Mouse (Mus musculus) kidney, postnatal 36 days (tissue): ENCODE results near the gene Tmem120b.
A peak's percentile ranks its signal among the peaks of the same experiment; 100 is the strongest.
"Not testable (repeated sequence)": the region's sequence is repeated elsewhere in the genome, so short reads cannot be mapped to it uniquely, and the experiment has no call there.

Source experiments
- DNase-seq, 2 experiments: peaks; one replicate each; pipeline ENCODE4 v3.0.0; 2021 to 2022; ENCODE audit warnings: mixed read lengths in 2 of 2

The Tmem120b gene

GRCm38 (mm10) chr5:123057366-123058250 is 10.6 kb upstream of the Tmem120b start:
- DNase-seq, result peak; percentile 99

GRCm38 (mm10) chr5:123058251-123059102 is 9.7 kb upstream of the Tmem120b start:
- DNase-seq, result no peak

DNA sequence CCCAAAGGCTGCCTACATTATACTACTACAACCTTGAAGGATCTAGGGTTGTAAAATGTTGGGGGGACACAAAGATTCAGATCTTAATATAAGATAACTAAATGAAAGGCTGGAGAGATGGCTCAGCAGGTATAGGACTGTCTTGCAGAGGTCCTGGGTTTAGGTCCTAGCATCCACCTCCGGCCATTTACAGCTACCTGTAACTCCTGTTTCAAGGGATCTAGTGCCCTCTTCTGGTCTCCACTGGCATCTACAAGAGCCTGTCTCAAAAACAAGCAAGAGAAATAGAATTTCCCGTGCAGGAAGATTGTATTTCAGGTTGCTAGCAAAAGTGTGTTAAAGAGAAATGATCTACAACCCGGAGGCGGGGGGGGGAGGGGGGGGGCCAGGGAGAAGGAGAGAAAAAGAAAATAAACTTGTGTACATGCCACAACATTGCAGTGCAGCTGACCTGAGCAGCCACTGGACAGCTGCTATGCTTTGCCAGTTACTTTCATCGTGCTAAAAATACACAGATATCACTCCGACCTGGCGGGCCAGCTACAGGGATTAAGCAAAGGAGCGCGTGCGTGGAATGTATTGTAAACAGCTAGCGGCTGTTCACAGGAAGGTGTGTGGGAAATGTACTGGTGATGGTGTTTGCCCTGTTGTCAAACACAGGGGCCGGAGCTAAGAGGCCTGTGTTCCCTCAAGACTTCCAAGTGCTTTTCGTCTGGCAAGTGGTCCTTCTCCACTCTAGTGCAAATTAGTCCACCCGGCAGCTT is 8.3 kb upstream of the Tmem120b start:
- DNase-seq, result peak; percentile 68 to 75

DNA sequence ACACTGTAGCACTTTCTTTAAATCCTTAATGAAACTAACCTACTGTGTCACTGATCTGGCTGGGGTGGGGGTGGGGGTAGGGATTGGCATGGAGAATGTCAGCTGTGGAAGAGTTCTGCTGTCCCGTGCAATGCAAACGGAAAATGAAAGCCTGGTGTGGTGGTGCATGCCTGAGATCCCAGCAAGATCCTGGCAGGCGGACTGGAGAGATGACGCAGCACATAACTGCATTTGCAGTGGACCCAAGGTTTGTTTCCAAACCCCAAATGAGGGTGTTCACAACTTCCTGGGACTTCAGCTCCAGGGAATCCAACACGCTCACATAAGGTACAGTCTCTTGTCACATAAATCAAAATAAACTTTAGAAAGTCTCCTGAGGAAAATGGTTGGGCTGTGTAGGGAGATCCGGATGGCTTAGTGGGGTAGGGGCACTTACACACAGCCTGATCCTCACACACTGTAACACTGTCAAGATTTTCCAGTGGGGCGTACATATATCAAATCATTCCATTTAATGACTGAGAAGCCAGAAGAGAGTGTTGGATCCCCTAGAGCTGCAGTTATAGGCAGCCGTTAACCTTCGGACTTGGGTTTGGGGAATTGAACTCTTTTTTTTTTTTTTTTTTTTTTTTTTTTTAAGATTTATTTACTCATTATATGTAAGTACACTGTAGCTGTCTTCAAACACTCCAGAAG is 7.4 kb upstream of the Tmem120b start:
- DNase-seq, result peak; percentile 27 to 36

GRCm38 (mm10) chr5:123061402-123061749 is 6.8 kb upstream of the Tmem120b start:
- not testable (repeated sequence) for DNase-seq

DNA sequence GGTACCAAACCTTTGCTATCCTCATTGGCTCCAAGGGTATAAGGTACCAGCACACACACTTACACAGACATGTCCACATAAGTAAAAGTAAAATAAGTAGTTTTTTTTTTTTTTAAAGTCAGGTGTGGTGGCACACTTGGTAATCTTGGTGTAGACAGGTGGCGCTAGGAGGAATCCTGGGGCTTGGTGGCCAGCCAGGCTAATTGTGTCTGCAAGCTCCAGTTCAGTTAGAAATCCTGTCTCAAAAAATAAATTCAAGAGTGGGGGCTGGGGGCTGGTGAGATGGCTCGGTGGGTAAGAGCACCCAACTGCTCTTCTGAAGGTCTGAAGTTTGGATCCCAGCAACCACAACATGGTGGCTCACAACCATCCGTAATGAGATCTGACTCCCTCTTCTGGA is 5.1 kb upstream of the Tmem120b start:
- DNase-seq, result no peak

GRCm38 (mm10) chr5:123064207-123064606 is 4.0 kb upstream of the Tmem120b start:
- peak; percentile 71 to 83 for DNase-seq

GRCm38 (mm10) chr5:123067395-123067995 is 720 bp upstream of the Tmem120b start:
- peak in 1 of 2 experiments; percentile 44 for DNase-seq

DNA sequence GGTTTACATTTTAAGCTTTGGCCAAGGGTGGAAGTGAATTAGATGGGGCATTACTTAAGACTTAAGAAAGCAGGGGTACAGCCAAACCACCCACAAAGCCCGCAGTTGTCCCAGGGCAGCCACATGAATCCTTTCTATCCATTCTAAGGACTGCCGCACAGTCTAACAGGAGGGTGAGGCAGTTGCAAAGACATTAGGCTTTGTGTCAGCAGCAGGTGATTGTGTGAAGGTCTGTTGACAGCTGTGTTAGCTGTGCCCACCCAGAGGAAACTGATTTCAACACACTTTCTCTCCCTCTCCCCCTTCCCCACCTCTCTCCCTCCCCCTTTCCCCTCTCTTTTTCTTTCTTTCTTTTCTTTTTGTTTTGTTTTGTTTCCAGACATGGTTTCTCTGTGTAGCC is 499 bp downstream of the Tmem120b start:
- DNase-seq, result no peak

DNA sequence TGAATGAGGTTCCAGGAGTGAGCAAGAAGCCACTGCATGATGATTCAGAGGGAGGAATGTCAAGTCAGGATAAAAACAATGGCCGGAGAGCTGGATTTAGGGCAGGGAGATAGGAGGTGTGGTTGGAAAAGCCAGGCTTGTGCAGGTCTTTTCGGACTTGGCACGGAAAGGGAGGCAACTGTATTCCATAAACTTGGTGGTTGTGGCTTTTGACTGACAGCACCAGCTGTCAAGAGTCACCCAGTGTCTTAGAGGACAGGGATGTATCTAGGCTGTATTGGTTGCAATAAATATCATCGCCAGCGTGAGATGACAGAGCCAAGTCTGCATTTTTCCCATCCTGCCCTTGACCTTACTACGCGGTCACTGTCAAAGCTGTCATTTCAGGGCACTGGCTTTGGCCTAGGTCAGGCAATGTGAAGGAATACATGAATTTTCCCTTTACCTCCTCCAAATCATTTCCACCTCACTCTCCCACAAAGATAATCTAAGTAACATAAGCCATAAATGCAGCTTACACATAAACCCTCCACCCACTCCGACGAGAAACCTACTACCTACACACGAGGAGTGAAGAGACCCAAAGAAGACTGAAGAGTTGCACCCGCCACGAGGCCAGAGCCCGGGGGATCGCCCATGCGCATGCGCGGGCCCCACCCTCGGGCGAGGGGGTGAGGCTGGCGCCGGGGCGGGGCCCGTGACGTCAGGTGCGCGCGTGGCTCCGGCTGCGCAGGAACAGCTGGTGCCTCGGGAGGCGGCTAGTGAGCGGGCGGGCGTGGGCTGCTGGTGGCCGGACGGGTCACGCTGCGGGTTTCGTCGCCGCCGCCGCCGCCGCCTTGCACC is 7.6 kb downstream of the Tmem120b start:
- peak; percentile 94 to 97 for DNase-seq

DNA sequence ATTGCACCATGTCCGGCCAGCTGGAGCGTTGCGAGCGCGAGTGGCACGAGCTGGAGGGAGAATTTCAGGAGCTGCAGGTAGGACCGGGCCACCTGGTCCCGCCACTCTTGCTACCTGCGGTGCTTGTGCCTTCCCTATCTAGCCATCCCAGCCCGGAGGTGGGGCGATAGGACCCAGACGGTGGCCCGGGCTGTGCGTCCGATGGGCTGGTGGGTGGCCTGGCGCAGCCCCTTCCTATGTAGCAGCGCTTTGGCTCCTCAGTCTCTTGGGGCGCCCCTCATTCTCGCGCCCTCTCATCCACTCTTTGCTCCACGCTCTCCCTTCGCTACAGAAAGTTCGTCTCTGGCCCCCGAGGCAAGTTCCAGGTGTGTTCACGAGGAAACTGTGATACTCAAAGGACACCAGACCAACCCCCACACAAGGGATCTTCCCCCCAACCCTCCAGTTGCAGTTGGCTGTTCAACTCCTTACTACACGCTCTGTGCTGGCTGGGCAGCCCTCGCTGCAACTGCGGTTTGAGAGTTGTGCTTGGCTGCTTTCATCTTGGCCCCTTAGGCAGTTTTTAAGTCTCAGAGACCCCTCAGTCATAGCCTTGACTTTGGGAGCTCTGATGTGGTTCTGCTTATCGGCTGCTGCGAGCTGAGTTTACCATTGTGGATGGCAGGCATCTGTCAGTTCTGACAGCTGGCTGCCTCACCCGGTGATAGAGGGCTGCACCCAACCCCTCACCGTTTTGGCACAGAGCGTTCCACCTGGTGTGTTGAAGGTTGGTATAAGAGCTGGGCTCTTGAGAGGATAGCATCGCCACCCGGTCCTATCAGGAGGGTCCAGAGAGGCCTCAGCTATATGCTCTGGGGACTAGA is 8.4 kb downstream of the Tmem120b start:
- DNase-seq, result peak in 1 of 2 experiments; percentile 27

GRCm38 (mm10) chr5:123079568-123079967 is 11.4 kb downstream of the Tmem120b start:
- no peak for DNase-seq

GRCm38 (mm10) chr5:123080041-123080440 is 11.8 kb downstream of the Tmem120b start:
- DNase-seq, result peak; percentile 36 to 60

DNA sequence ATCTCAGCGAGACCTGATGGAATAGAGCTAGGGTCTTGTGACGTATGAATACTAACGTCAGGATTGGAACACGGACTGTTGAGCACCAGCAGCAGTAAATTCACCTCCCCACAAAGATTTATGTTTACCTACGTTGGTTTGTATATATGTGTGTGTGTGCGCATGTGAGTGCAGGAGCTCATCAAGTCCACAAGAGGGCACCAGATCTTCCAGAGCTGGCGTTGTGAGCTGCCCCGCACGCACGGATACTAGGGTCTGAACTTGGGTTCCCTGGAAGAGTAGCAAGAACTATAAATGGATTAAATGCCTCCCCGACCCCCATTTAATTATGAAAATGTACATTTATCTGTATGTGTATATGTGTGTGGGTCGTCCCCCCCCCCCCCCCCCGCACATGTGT is 12.3 kb downstream of the Tmem120b start:
- DNase-seq, result no peak

GRCm38 (mm10) chr5:123083340-123084050 is 15.3 kb downstream of the Tmem120b start:
- no peak for DNase-seq

DNA sequence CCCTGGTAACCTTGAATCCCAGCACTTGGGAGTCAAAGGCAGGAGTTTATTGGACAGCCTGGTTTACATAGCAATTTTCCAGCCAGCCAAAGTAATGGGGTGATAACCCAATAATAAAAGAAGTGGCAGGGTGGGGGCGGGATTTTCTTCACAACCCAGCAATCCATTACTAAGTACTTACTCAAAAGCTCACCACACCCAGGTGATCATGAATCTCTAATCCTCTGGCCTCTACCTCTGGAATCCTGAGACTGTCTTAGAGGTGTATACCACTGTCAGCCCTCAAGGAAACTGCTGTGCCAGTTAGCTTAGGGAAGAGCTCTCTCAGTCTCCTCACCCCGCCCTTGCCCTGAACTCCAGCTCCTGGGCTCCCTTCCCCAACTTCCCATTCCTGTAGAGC is 18.3 kb downstream of the Tmem120b start:
- no peak for DNase-seq

DNA sequence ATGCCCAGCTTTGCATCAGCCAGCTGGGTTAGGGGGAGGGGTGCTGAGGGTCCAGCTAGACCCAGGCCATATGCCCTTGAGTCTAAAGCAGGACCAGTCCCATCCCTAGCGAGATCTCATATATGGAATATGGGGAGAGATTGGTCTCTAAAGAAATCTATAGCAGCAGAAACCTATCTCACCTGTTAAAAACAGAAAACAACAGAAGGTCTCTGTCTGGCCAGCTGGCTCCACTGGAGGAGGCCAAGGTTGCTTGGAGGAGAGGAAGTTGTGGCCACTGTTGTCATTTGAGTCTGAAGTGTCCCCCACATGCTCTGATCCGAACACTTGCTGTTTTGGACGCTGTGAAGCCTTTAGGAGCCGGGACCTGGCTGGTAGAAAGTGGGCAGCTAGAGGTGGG is 20.6 kb downstream of the Tmem120b start:
- DNase-seq, result no peak

GRCm38 (mm10) chr5:123090560-123091306 is 22.5 kb downstream of the Tmem120b start:
- peak in 1 of 2 experiments; percentile 47 for DNase-seq
